Mouse (Mus musculus) heart, embryonic 11.5 days (tissue): Measurements from ENCODE around the gene Pacsin1. TPM values are rescaled to one million over a fixed set of nuclear protein-coding genes. Genes with fewer than 3 reads are reported as not detected.
A peak's percentile ranks its signal among the peaks of the same experiment; 100 is the strongest.

ENCODE experiments used
- ATAC-seq: fragments of 200-750 bp; cut with Nextera tagmentation; replicated peaks from 2 replicates; pipeline ENCODE4 v1.8.0; 2017; ENCODE audit warnings: moderate library complexity; ENCODE audit not compliant: insufficient number of reproducible peaks, low FRiP score, low TSS enrichment
- H3K27ac ChIP-seq: fragments of 300-500 bp; sonication (generic); 2 replicates; pipeline ENCODE4 v1.5.1; 2014; ENCODE audit warnings: mild to moderate bottlenecking, low read depth, low read length
- H3K27me3 ChIP-seq: fragments of 300-500 bp; sonication (generic); 2 replicates; pipeline ENCODE4 v1.6.1; 2014; ENCODE audit warnings: mild to moderate bottlenecking, low read length, mixed read lengths; ENCODE audit not compliant: control insufficient read depth, insufficient read depth
- H3K36me3 ChIP-seq: fragments of 300-500 bp; sonication (generic); 2 replicates; pipeline ENCODE4 v1.6.1; 2014; ENCODE audit warnings: mild to moderate bottlenecking, low read length, moderate library complexity, mixed read lengths; ENCODE audit not compliant: control insufficient read depth, insufficient read depth
- H3K4me1 ChIP-seq: fragments of 300-500 bp; sonication (generic); 2 replicates; pipeline ENCODE4 v1.6.1; 2014; ENCODE audit warnings: low read length; ENCODE audit not compliant: control insufficient read depth, insufficient read depth
- H3K4me2 ChIP-seq: fragments of 300-500 bp; sonication (generic); 2 replicates; pipeline ENCODE4 v1.6.1; 2014; ENCODE audit warnings: mild to moderate bottlenecking, moderate library complexity
- H3K4me3 ChIP-seq: fragments of 300-500 bp; sonication (generic); 2 replicates; pipeline ENCODE4 v1.5.1; 2014; ENCODE audit warnings: low read depth, low read length
- H3K9ac ChIP-seq: fragments of 300-500 bp; sonication (generic); 2 replicates; pipeline ENCODE4 v1.6.1; 2014; ENCODE audit warnings: mild to moderate bottlenecking, low read depth, low read length, moderate library complexity
- H3K9me3 ChIP-seq: fragments of 300-500 bp; sonication (generic); replicated peaks from 2 replicates; pipeline ENCODE4 v1.6.1; 2016; ENCODE audit warnings: low read length; ENCODE audit not compliant: control insufficient read depth
- WGBS: fragments of 180-500 bp; shearing (Covaris S2); extraction: QIAGEN DNeasy Blood & Tissue Kit; methylation state at CpG from one replicate; pipeline ENCODE4 v1.1.7; 2014; ENCODE audit not compliant: insufficient replicate concordance; 5-methylcytosine and 5-hydroxymethylcytosine counted together
- polyA plus RNA-seq: library from polyadenylated mRNA; unstranded; fragments of >200 nt; fragmentation: Nextera tagmentation; extraction: Ambion mirVana; gene quantifications from 2 replicates; pipeline ENCODE4 v1.2.1, GENCODE M21; 2014

Gene Pacsin1
- polyA plus RNA-seq, 1 experiment from 2014 or later = 2.5 TPM

- Histone ChIP-seq H3K36me3 (no peaks in the 10 kb centered on the region), H3K4me3 (peak overlapping the region; percentile 51), H3K4me2 (peak overlapping the region; percentile 95), H3K27ac (no peak overlapping the region), H3K9ac (no peak overlapping the region), H3K4me1 (peaks cover 14% of the 10 kb centered on the region), H3K9me3 (no peaks in the 10 kb centered on the region), H3K27me3 (peaks cover 33% of the 10 kb centered on the region)
- no peak for ATAC-seq
- 3% methylated on average over 14 of the region's 14 CpGs for WGBS
Measured at GRCm38 (mm10) chr17:27656011-27656399, 696 bp downstream of the Pacsin1 start.

DNA sequence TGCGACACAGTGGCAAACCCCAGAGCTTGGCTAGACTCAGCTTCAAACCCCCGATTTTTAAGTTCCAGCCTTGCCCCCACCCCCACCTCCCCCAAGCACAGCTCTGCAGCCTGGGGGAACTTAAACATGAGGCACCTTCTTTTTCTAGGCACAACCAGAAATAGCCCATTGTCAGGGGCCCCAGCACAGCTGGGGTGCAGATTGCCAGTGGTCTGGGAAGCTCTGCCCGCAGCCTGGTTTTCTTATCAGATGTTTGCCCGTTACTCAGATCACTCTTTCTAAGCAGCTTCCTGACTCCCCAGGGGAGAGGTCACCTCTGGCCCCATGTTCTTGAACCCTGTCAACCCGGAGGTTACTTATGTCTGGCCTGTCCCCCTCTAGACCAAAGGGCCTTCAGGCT, 1.1 kb downstream of the Pacsin1 start:
- no peaks in the 10 kb centered on the region for H3K9me3 ChIP-seq
- no peak for ATAC-seq
- peak overlapping the region; percentile 95 for H3K4me2 ChIP-seq
- no peak overlapping the region for H3K9ac ChIP-seq
- H3K36me3 ChIP-seq = no peaks in the 10 kb centered on the region
- H3K4me3 ChIP-seq = peak overlapping the region; percentile 51; the same call in 1 of the 2 replicates
- H3K27me3 ChIP-seq = peaks cover 33% of the 10 kb centered on the region
- no peak overlapping the region for H3K27ac ChIP-seq
- H3K4me1 ChIP-seq = peaks cover 14% of the 10 kb centered on the region
- WGBS = 4% methylated on average over 5 of the region's 5 CpGs

GRCm38 (mm10) chr17:27657123-27657522, 1.8 kb downstream of the Pacsin1 start:
- Histone ChIP-seq H3K9ac (no peak overlapping the region), H3K27ac (no peak overlapping the region), H3K4me3 (no peak overlapping the region), H3K9me3 (no peaks in the 10 kb centered on the region), H3K4me1 (peaks cover 14% of the 10 kb centered on the region), H3K4me2 (no peak overlapping the region), H3K27me3 (peaks cover 33% of the 10 kb centered on the region), H3K36me3 (no peaks in the 10 kb centered on the region)
- no peak for ATAC-seq
- WGBS = 62% methylated on average over 8 of the region's 8 CpGs

- no peak overlapping the region for H3K27ac ChIP-seq
- no peak overlapping the region for H3K4me3 ChIP-seq
- WGBS = 66% methylated on average over 7 of the region's 7 CpGs
- peaks cover 14% of the 10 kb centered on the region for H3K4me1 ChIP-seq
- no peak for ATAC-seq
- H3K4me2 ChIP-seq = no peak overlapping the region
- H3K36me3 ChIP-seq = no peaks in the 10 kb centered on the region
- H3K9ac ChIP-seq = no peak overlapping the region
- peaks cover 31% of the 10 kb centered on the region for H3K27me3 ChIP-seq
- no peaks in the 10 kb centered on the region for H3K9me3 ChIP-seq
Measured at GRCm38 (mm10) chr17:27658767-27659166, 3.5 kb downstream of the Pacsin1 start.

GRCm38 (mm10) chr17:27671720-27672119, 16.4 kb downstream of the Pacsin1 start:
- no peak for ATAC-seq
- no peaks in the 10 kb centered on the region for H3K36me3 ChIP-seq
- no peak overlapping the region for H3K4me2 ChIP-seq
- WGBS = 78% methylated on average over 6 of the region's 6 CpGs
- no peaks in the 10 kb centered on the region for H3K9me3 ChIP-seq
- H3K9ac ChIP-seq = no peak overlapping the region
- no peak overlapping the region for H3K27ac ChIP-seq
- H3K4me1 ChIP-seq = no peaks in the 10 kb centered on the region
- no peaks in the 10 kb centered on the region for H3K27me3 ChIP-seq
- no peak overlapping the region for H3K4me3 ChIP-seq

GRCm38 (mm10) chr17:27673945-27674344, 18.6 kb downstream of the Pacsin1 start:
- Histone ChIP-seq H3K9ac (no peak overlapping the region), H3K4me2 (no peak overlapping the region), H3K27ac (no peak overlapping the region), H3K4me1 (no peaks in the 10 kb centered on the region), H3K27me3 (no peaks in the 10 kb centered on the region), H3K36me3 (no peaks in the 10 kb centered on the region), H3K4me3 (no peak overlapping the region), H3K9me3 (no peaks in the 10 kb centered on the region)
- ATAC-seq = no peak
- WGBS = 82% methylated on average over 7 of the region's 7 CpGs

GRCm38 (mm10) chr17:27675453-27675852, 20.1 kb downstream of the Pacsin1 start:
- 0 out of 2 replicates have a peak, but pooled peaks cover 4% of the 10 kb centered on the region for H3K4me1 ChIP-seq
- no peak overlapping the region for H3K27ac ChIP-seq
- WGBS = 62% methylated on average over 9 of the region's 9 CpGs
- no peak for ATAC-seq
- no peak overlapping the region for H3K4me2 ChIP-seq
- no peaks in the 10 kb centered on the region for H3K9me3 ChIP-seq
- no peaks in the 10 kb centered on the region for H3K27me3 ChIP-seq
- no peak overlapping the region for H3K9ac ChIP-seq
- H3K4me3 ChIP-seq = no peak overlapping the region
- H3K36me3 ChIP-seq = no peaks in the 10 kb centered on the region

- no peak overlapping the region for H3K4me2 ChIP-seq
- WGBS = 47% methylated on average over 7 of the region's 7 CpGs
- no peaks in the 10 kb centered on the region for H3K9me3 ChIP-seq
- H3K9ac ChIP-seq = no peak overlapping the region
- H3K4me1 ChIP-seq = 0 out of 2 replicates have a peak, but pooled peaks cover 4% of the 10 kb centered on the region
- H3K4me3 ChIP-seq = no peak overlapping the region
- no peak overlapping the region for H3K27ac ChIP-seq
- no peak for ATAC-seq
- H3K27me3 ChIP-seq = no peaks in the 10 kb centered on the region
- H3K36me3 ChIP-seq = no peaks in the 10 kb centered on the region
Measured at GRCm38 (mm10) chr17:27676270-27676669, 21.0 kb downstream of the Pacsin1 start.

DNA sequence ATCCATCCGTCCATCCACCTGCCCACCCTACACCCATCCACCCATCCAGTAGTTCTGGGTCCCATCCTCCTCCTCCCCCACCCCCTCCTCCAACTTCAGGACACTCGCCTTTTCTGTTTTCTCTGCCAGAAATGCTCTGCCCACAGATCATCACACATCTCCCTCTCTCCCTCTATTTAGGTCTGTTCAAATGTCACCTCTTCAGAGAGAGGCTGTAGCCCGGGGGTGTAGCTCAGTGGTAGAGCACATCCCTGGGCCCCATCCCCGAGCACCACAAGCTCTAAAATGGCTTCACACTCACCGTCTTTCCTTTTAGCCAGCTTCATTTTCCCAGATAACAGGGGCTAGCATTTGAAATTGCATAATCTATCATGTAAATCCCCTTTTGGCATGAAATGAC, 22.4 kb downstream of the Pacsin1 start:
- H3K4me2 ChIP-seq = no peak overlapping the region
- WGBS = 77% methylated on average over 5 of the region's 5 CpGs

More for the DNA sequence above, 22.4 kb downstream of the Pacsin1 start:
- Histone ChIP-seq H3K27ac (no peak overlapping the region), H3K27me3 (0 out of 2 replicates have a peak, but pooled peaks cover under 1% of the 10 kb centered on the region), H3K9ac (no peak overlapping the region), H3K4me1 (0 out of 2 replicates have a peak, but pooled peaks cover 4% of the 10 kb centered on the region), H3K9me3 (no peaks in the 10 kb centered on the region), H3K4me3 (no peak overlapping the region), H3K36me3 (no peaks in the 10 kb centered on the region)
- no peak for ATAC-seq
